Mouse (Mus musculus): Measurements from ENCODE around the gene Ino80e.

The Ino80e gene

DNA sequence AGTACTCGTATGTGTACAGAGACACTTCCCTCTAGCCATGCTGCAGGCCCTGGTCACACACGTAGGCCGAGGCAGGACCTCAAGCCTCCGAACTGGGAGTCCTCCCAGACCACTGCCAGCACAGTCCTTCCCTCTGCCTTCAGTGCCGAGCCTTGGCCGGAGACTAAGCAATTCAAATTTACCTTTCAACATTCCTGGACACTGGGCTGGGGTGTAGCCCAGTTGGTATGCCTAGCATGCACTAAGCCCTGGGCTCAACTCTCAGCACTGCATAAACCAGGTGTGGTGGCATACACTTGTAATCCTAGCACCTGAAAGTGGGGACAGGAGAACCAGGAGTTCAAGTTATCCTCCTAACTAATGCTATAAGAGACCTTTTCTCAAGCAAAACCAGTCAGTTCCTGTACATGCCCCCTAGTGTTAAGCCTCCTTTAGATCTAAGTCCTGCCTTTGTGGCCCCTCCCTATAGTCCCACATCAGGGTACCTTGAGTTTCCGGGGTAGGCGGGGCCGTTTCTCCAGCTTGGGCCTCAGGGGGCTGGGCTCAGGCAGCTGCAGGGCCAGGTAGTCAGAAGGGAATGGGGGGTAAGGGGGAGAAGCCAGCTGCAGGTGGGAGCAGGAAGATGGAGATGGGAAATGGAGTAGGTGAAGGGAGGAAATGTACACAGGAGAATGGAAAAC lies 5.3 kb downstream of the Ino80e start:
- no peak for DNase-seq (ENCODE audit: low spot score)

GRCm38 (mm10) chr7:126855641-126856040 lies 6.5 kb downstream of the Ino80e start:
- DNase-seq (ENCODE audit: low spot score), result no peak

- no peak for DNase-seq (ENCODE audit: low spot score)
These were observed 8.7 kb downstream of the Ino80e start for GRCm38 (mm10) chr7:126853454-126853853.

- no peak for DNase-seq (ENCODE audit: low spot score)
These were observed 11.0 kb downstream of the Ino80e start for GRCm38 (mm10) chr7:126851192-126851591.

- DNase-seq (ENCODE audit: low spot score), result no peak
These were observed 12.0 kb downstream of the Ino80e start for GRCm38 (mm10) chr7:126850161-126850560.

DNA sequence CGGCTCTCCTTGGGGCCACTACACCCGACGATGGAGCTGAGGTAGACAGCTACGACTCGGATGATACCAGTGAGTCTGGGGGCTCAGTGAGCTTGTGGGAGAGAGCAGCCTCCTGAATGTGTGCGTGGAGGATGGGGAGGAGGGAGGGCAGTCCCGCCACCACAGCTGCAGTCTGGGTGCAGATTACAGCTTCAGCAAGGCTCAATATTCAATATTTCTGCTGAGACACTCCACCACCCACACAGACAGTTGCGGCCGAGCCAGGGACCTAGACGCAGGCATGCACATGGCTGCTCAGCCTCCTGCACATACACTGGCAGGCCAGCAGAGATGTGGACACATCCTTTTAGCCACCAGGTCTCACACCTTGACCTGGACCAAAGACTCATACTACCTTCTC lies 13.4 kb downstream of the Ino80e start:
- no peak for DNase-seq (ENCODE audit: low spot score)

GRCm38 (mm10) chr7:126847421-126848398 lies 14.5 kb downstream of the Ino80e start:
- DNase-seq (ENCODE audit: low spot score), result no peak

GRCm38 (mm10) chr7:126847116-126847420 lies 15.1 kb downstream of the Ino80e start, which contains the start of gene Doc2a:
Doc2a (plus strand) TSS chr7:126847416.
- no peak for DNase-seq (ENCODE audit: low spot score)

- DNase-seq (ENCODE audit: low spot score), result no peak
These were observed 16.7 kb downstream of the Ino80e start for GRCm38 (mm10) chr7:126845516-126845915.

DNA sequence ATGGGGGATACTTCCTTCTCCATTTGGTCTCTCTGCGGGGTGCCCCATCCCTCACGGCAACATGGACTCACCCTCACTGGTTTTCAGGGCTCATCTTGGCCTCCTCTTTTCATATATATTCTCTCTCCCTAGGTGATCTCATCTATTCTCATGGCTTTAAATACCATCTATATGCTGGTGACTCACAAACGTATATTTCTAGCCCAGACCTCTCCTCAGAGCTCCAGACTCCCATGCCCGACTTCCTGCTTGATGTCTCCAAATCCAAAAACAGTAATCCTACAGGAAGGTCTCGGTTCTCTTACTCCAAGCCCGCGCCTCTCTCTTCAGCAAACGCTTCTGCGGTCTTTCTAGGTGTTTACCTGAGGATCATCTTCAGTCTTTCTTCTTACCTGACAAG lies 18.9 kb downstream of the Ino80e start:
- no peak for DNase-seq (ENCODE audit: low spot score)

- DNase-seq (ENCODE audit: low spot score), result no peak
These were observed 28.9 kb downstream of the Ino80e start for GRCm38 (mm10) chr7:126833294-126833693.

DNA sequence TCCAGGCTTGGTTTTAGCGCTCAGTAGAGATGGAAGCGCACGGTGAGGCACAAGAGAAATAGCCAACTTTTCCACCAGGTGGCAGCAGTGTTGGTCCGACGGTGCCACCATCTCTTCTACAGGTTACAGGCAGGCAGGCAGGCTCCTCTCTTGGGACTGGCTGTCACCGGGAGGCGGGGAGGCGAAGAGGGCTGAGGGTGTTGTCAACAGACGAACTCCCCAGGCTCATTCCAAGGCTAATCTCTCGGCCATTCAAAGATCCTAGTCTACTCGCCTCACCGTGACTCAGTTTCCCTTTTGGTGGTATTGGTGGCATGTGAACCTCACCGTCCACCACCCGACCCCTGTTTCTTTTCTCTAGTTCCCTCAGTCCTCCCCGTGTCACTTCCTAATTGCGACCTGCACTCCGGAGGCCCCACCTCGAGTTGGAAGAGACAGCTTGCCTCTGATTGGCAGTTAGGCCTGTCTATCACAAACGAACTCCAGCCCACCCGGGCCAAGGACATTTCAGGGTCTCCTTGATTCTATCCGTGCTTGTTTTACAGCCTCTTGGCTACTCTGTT lies 30.1 kb downstream of the Ino80e start:
- peak; percentile 83 for DNase-seq (ENCODE audit: low spot score)

DNA sequence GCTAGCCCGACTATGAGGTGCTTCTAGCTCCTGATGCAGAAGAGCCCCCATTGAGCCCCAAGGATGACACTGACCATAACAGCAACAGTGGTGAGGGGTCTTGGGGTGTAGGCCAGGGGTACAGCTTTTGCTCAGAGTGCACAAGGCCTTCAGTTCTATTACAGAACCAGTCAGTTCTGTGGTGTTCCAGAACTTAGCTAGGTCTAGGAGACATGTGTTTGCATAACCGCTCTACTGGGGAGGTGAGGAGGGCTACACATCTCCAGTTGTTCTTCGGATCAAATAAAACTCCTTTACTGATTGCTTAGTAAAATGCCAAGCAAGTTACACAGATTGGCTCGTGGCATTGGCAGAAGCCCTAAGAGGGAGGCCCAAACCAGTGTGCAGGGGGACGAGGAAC lies 30.6 kb downstream of the Ino80e start, which contains the start of gene 4930451I11Rik:
TSS of gene 4930451I11Rik (minus strand) at position 101 of the 400 bp plus-strand sequence.
- no peak for DNase-seq (ENCODE audit: low spot score)

DNA sequence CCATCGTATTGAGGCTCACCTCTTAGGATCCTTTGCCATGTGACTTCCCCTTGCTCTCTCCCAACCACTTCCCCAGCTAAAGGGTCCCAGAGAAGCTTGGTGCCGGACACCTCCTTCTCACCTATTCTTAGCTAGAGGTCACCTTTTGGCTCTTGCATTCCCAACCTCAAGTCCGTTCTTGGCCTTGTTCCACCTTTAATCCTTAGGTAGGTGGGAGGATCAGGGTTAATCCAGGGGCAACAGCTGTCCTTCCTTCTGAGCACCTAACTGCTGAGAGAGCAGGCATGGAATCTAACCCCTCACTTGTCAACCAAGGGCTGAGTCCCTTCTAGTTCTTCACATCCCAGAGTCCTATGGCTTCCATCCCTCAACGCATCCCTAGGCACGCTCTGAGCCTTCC lies 36.2 kb downstream of the Ino80e start:
- no peak for DNase-seq (ENCODE audit: low spot score)

GRCm38 (mm10) chr7:126825403-126825802 lies 36.8 kb downstream of the Ino80e start:
- no peak for DNase-seq (ENCODE audit: low spot score)

DNA sequence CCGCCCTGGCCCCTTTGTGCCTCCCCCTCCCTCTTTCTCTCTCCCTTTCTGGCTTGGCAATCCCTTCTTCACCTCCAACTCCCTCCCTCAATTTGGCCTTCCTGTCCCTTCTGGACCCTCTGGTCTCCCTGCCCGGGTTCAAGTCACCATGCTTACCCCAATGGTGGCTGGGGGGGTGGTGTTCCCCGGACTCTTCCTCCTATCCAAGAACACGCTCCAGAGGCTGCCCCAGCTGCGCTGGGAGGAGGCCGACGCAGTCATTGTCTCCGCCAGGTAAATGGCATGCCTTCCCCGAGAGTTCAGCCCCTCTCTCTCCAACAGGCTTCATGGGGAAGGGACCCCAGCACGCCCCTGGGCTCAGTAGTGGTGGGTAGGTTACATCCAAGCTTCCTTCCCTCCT lies 38.2 kb downstream of the Ino80e start:
- no peak for DNase-seq (ENCODE audit: low spot score)

DNA sequence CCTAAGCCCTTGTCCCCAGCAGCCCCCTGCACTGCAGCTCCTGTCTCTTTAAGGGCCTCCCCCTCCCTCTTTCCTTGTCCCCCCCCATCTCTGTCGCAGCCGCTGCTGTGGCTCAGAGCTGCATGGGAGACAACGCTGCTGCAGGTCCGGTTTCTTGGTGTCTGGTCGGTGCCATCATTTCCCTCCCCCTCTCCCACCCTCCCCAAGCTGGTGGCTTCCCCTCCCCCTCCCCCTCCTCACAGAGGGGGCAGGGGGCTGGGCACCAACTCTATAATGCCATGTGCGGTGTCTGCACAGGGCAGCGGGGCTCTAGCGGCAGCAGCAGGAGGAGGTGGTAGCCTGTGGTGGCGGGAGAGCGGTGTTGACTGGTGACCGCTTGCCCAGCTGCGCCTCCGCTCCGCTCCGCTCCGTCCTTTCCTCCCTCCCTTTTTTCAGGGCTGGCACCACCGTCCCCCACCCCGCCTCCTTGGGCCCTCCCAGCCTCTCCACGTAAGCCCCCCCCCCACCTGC lies 38.9 kb downstream of the Ino80e start:
- DNase-seq (ENCODE audit: low spot score), result no peak

DNA sequence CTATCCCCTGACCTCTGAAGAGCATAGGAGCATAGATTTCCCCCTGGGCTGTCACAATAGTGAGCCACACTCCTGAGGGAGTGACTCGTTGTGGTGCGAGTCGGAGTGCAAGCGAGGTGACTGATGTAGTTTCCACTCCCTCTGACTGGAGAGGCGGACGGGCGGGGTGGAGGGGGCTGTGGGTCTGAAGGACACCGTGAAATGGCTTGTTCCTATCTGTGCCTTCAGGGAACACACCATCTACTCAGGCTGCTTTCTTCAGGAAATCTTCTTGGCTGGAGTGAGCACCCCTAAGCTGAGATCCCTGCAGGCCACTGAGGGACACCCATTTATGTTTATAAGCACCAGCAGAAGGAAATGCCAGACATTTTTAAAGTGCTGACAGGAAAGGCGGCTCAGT lies 39.4 kb downstream of the Ino80e start:
- no peak for DNase-seq (ENCODE audit: low spot score)

DNA sequence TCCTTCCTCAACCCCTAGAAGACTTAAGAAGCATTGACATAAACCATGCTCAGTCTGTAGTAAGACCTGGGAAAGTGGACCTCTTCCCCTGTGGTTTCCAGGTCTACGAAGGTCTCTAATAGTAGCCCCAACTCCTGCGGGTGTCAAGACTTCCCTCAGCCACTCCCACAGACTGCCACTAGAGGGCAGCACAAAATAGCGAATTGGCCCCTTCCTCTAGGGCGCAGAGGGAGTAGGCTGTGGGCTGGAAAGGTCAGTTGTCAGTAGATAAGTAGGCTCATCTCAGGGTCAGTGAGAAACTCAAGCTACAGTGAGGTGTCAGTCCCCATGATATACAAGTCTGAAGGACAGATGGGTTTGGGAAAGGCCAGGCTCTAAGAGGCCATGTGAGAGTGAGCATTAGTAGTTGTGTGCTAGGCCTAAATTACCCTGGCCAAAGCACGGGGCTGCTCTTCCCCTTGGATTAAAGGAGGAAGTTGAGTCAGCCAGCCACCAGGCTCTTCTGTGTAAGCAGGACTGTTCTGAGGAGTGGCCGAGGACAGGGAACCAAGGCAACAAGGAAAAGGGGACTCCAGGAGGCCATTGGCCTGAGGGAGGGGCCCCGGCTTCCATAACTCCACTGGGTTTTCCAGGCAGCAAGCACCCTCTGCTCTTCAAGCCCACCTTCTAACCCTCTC lies 40.2 kb downstream of the Ino80e start:
- peak; percentile 82 for DNase-seq (ENCODE audit: low spot score)

- DNase-seq (ENCODE audit: low spot score), result no peak
These were observed 43.4 kb downstream of the Ino80e start for GRCm38 (mm10) chr7:126818818-126819217.

GRCm38 (mm10) chr7:126817595-126817994 lies 44.6 kb downstream of the Ino80e start:
- DNase-seq (ENCODE audit: low spot score), result no peak

GRCm38 (mm10) chr7:126816494-126816893 lies 45.7 kb downstream of the Ino80e start:
- DNase-seq (ENCODE audit: low spot score), result no peak

All from layer of hippocampus, adult 11-12 months (tissue).